Mouse (Mus musculus) layer of hippocampus, adult 2 months (tissue): ENCODE data around the gene Prss42. TPM values are rescaled to one million over a fixed set of nuclear protein-coding genes. Genes with fewer than 3 reads are reported as not detected.

Experiments used
- DNase-seq, 2 experiments: peaks; one replicate each; pipeline ENCODE4 v3.0.0; 2022; ENCODE audit warnings: low spot score in 2 of 2
- H3K27ac ChIP-seq: fragments of 200-600 bp; 2 replicates; pipeline ENCODE4 v1.8.1; 2022
- H3K4me3 ChIP-seq: fragments of 200-600 bp; 2 replicates; pipeline ENCODE4 v1.8.1; 2022; ENCODE audit warnings: mild to moderate bottlenecking
- CTCF ChIP-seq: fragments of 200-600 bp; conservative IDR thresholded peaks from 2 replicates; pipeline ENCODE4 v1.8.1; 2022; ENCODE audit warnings: antibody characterized with exemption, mild to moderate bottlenecking, moderate library complexity
- total RNA-seq, 2 experiments: library from RNA; stranded (reverse); gene quantifications; 2 replicates each; pipeline ENCODE4 v1.2.3; 2021

Gene Prss42
- total RNA-seq, 2 experiments from 2014 or later = not detected

DNA sequence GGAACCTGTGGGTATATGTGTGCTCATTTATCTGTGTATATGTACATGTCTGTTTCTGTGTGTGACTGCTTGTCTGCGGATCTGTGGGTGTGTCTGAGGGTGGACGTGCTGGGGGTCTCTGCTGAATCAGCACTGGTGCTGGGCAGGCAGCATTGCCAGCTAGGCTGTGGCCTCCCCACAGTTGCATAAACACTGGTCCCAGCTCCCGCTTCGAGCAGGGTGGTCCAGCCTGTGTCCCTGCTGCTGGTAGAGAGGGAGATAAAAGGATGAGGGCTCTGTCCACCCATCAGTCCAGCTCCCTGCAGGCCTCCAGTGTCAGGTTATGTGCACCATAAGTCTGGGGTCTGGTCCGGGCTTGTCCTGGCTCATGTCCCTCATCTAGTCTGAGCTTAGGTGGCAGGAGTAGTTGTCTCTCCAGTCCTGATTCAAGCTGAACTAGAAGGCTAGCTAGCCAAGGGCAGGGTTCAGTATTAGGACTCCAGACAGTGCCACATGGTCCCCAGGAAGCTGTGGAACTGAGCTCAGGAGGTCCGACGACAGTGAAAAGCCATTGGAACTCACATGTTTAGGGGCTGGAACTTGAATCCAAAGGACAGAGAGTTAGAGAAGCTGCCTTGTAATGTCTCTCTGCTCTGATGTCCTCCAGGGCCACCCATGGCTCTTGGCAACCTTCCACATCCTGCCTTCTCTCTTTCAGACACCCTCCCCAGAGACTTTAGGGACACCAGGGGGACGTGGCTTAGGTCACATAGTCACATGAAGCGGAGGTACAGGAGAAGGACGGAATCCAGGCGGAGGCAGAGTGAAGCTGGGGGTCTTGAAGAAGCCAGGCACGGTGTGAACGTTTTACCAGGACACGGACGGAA lies 23.3 kb upstream of the Prss42 start:
- Histone ChIP-seq H3K4me3 (no peak overlapping the region), H3K27ac (no peak overlapping the region)
- DNase-seq = no peak
- TF ChIP-seq CTCF = no peak

DNA sequence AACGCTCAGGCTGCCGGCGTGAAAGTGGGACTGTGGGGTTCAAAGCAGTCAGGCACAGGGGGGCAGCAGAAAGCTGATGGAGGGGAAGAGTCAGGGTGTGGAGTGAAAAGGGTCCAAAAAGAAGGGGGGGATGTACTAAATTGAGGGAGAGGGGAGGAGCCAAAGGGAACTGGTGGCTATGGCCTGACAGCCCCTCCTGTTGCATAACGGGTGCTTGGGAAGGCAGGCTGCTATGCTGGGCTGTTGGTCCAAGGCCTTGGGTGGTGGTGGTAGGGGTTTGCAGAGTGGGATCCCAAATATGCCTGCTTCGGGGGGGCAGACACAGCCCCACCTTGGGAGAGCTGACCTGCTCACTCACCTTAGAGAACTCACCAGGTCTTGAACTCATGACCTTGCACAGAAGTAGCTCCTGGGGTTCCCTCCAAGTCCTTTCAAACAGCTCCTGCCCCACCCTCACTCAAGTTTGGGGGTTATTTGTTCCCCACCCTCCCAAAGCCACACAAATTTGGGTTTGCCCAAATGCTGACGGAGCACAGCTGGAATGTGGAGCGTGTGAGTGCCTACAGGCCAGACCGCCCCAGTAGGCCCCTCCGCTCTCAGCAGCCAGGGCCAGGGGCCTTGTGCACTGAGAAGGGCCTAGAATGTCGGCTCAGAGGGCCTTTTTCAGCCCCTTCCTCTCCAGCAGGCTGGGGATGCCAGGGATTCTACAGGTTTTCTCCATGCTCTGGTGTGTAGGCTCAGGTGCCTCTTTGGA lies 22.5 kb upstream of the Prss42 start:
- TF ChIP-seq CTCF = no peak
- Histone ChIP-seq H3K4me3 (no peak overlapping the region), H3K27ac (no peak overlapping the region)
- no peak for DNase-seq

DNA sequence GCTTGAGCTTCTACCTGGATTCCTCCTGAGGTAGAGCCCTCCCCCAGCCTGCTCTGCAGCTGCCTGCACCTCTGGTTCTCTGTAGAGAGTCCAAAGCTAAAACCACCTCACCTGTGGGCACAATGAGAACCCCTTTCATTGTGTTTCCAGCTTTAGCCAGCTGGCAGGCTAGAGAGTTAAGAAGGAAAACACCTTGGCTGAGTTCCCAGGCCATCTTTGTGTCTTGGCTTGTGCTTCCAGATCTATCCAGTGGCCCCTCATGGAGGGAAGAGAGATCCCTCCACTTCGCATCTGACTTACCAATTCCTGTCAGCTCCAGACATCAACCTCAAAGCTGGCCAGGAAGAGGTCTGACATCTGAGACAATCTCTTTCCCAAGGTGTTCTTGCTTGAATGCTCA lies 19.9 kb upstream of the Prss42 start:
- no peak for DNase-seq
- no peak for TF ChIP-seq CTCF
- Histone ChIP-seq H3K4me3 (no peak overlapping the region), H3K27ac (no peak overlapping the region)

DNA sequence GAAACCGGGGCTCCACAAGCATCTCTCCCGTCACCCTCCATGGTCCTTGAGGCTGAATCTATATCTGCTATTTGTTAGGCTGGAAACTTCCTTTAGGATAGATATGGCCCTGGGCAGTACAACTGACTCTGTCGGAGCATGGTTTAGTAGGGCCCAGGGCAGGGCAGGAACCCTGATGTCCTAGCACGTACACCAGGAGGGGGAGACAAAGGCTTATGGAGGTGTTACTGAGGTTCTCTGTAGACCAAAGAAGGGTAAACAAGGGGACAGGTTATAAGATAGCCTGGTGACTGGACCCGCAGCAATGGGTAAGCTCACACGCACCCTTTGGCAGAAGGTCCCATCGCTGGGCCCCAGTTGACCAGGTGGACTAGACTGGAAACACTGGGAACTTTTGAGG lies 19.4 kb upstream of the Prss42 start:
- Histone ChIP-seq H3K27ac (no peak overlapping the region), H3K4me3 (no peak overlapping the region)
- TF ChIP-seq CTCF = peak; percentile 18; the same call in 1 of the 2 replicates
- no peak for DNase-seq

DNA sequence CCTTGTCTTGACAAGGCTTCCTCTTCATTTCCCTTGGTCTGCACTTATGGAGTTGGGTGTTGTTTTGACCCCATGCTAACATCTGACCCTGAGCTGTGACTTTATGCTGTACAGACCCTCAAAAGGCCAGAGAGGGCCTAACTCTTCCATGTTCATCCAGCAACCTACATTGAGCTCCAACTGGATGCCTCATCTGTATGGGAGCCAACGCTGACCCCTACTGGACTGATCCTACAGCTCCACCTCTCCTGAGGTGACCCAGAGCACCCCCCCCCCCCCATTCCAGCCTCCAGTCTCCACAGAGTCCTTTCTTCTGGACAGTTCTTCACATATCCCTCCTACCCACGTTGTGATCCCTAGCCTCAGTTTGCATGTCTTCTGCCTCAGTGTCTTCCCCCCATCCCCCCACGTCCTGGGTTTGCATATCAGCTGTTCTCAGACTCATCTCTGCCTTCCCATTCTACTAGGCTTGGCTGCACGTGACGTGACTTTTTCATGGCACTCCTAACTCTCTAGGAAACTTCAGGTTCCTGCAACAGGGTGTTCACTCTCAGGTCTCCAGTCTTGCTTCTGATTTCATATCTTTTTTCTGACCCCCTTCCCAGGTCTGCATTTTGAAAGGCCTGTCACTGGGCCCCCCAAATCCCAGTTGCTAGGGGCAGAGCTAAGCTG lies 18.6 kb upstream of the Prss42 start:
- H3K27ac ChIP-seq = no peak overlapping the region
- H3K4me3 ChIP-seq = no peak overlapping the region
- peak; percentile 45 for TF ChIP-seq CTCF
- DNase-seq = no peak

DNA sequence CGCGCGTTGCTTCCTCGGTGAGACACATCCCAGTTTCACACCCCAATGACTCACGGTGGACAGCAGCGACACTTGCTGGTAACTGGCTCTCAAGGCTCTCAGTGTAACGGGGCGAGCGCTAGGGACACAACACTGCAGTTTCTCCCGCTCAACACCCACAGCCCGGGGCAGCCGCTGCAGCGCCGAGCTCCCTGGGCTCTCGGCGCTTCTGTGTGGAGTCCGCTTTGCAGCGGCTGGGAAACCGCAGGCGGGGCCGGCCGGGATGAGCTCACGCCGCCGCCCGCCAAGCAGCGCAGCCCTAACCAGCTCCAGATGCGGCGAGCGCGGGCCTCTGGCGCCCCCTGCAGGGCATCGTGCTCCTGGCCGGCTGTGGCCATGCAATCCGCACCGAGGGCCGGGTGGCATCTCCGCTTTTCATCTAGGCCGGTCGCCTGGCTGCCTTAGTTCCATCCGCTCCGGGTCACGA lies 16.7 kb upstream of the Prss42 start:
- DNase-seq = peak; percentile 89 to 95
- TF ChIP-seq CTCF = peak; percentile 91
- H3K4me3 ChIP-seq = peak overlapping the region; percentile 63
- peak overlapping the region; percentile 74 for H3K27ac ChIP-seq

DNA sequence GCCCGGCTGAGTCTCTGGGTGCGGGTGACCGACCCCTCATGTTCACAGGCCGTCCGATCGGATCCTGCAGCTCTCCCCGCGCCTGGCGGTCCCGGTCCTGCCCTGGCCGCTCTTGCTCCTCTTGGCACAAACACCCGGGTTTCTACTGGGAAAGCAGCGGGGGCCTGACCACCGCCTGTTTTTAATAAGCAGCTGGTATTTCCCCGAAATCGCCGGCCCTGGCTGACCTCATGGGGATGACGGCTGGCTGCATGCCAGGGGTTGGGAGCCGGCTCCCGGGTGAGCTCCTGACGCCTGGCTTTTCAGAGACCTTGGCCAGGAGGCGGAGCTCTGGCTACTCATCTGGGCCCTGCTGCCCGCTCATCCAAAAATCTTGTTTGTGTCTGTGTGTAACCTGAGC lies 16.2 kb upstream of the Prss42 start:
- DNase-seq = peak; percentile 47 to 71
- TF ChIP-seq CTCF = no peak; the same call in 1 of the 2 replicates
- Histone ChIP-seq H3K27ac (peak overlapping the region; percentile 74), H3K4me3 (peak overlapping the region; percentile 63)

DNA sequence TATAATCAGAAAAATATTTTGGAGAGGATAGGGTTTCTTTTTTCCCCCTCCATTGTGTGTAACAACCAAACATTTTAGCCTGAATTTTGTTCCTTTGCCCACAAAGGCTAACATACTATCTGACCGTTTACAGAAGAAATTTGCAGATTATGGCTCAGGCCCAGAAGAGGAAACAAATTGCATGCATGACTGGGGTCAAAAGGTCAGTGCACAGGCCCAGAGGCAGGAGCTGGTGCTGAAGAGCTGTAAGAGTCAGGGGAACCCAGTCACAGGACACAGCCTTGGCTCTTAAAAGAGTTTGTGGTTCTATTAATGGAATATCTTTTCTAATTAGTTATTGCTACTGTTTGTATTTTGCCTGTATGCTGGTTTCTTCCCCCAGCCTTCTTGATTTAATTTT lies 14.4 kb upstream of the Prss42 start:
- no peak for DNase-seq
- Histone ChIP-seq H3K4me3 (no peak overlapping the region), H3K27ac (no peak overlapping the region)
- no peak for TF ChIP-seq CTCF

DNA sequence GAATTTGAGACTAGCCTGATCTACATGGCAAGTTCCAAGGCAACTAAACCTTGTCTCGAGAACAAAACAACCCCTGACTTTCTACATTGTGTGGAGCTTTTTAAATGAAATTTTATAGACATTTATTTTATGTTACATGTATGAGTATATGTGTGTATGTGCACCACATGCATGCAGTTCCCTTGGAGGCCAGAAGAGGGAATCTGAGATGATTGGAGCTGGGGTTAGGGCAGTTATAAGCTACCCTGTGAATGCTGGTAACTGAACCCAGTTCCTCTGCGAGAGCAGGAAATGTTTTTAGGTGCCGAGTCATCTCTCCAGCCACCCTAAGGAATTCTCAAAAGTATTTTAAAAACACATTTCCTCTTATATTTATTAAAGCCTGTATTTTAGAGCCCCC lies 9.8 kb upstream of the Prss42 start:
- DNase-seq = no peak
- Histone ChIP-seq H3K27ac (no peak overlapping the region), H3K4me3 (no peak overlapping the region)
- TF ChIP-seq CTCF = peak; percentile 41

DNA sequence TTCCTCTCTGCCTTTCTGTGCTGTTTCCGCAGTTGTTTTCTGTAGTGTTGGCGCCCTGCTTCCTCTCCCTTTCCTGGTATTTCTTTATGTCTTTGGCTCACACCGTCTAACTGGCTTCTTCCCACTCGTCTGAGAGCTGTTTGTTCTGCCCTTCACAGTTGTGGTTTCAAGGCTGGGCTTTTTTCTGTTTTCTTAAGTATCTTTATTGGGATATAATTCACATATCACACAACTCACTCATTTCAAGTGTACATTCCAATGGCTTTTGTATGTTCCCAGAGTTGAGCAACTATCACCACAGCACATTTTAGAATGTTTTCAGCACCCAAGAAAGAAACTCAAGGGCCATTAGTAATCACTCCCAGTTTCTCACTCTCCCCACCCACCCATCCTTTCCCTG lies 7.5 kb upstream of the Prss42 start:
- TF ChIP-seq CTCF = no peak
- Histone ChIP-seq H3K27ac (no peak overlapping the region), H3K4me3 (no peak overlapping the region)
- DNase-seq = no peak

DNA sequence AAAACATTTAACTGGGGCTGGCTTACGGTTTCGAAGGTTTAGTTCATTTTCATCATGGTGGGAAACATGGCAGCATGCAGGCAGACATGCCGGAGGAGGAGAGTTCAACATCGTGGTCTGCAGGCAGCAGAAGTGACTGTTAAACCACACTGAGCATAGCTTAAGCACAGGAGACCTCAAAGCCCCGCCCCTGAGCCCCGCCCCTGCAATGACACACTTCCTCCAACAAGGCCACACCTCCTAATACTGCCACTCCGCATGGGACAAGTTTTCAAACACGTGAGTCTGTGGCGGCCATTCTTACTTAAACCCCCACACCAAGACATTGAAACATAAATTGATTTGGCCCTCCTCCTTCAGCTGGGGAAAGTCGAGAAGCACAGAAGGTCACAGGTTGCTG lies 953 bp upstream of the Prss42 start:
- DNase-seq = no peak
- Histone ChIP-seq H3K27ac (no peak overlapping the region), H3K4me3 (no peak overlapping the region)
- TF ChIP-seq CTCF = no peak

DNA sequence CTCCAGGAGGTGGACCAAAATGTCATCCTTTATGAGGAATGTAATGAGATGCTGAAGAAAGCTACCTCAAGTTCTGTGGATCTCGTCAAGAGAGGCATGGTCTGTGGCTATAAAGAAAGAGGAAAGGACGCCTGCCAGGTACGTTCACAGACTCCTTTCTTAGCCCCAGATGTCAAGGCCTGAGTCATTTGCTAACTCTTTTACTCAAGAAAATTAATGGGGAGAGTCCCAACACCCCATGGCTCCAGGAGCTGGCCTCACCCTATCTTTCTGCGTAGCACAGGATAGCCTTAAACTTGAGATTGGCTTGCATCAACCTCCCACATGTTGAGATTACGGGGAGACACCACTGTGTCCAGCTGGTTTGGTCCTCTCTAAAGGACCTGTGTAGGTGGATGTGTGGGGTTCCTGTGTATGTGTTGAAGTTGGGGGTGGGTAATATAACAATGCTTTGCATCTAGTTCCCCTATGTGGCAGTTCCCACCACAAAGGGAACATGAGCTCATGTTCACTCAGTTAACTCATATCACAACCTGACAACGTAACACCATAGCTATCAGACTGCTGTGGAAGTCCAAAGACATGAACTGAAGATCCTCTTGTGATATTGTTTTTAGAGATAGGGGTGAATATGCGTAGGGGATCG lies 3.0 kb downstream of the Prss42 start:
- no peak for DNase-seq
- no peak for TF ChIP-seq CTCF
- H3K4me3 ChIP-seq = no peak overlapping the region
- no peak overlapping the region for H3K27ac ChIP-seq
